Mouse (Mus musculus) retina, embryonic 14.5 days (tissue): Measurements from ENCODE around the gene Thra.
"Not testable (repeated sequence)": the region's sequence is repeated elsewhere in the genome, so short reads cannot be mapped to it uniquely, and the experiment has no call there.

Experiments
- DNase-seq: peaks from one replicate; pipeline ENCODE4 v3.0.0-alpha.2; 2015; ENCODE audit warnings: low spot score

The Thra gene

GRCm38 (mm10) chr11:98717904-98718303 is 22.5 kb upstream of the Thra start:
- DNase-seq: peak; percentile 82

DNA sequence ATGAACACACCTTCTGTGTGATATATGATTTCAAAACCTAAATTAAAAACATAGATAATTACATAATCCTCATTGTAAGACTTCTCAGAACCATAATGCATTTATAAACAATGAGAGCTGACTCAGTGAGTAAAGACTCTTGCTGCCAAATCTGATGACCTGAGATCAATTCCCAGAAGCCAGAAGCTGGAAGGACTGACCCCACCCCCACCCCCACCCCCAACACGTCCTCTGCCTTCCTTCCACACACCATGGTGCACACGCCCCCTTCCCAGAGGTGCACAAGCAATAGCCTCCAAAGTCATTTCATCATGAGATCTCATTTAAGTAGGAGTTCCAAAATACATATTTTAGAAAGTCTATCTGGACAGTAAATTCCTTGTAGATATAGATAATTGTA is 19.7 kb upstream of the Thra start:
- DNase-seq: no peak

GRCm38 (mm10) chr11:98721458-98722226 is 18.8 kb upstream of the Thra start:
- peak; percentile 49 for DNase-seq

GRCm38 (mm10) chr11:98723098-98723497 is 17.3 kb upstream of the Thra start:
- DNase-seq: no peak

DNA sequence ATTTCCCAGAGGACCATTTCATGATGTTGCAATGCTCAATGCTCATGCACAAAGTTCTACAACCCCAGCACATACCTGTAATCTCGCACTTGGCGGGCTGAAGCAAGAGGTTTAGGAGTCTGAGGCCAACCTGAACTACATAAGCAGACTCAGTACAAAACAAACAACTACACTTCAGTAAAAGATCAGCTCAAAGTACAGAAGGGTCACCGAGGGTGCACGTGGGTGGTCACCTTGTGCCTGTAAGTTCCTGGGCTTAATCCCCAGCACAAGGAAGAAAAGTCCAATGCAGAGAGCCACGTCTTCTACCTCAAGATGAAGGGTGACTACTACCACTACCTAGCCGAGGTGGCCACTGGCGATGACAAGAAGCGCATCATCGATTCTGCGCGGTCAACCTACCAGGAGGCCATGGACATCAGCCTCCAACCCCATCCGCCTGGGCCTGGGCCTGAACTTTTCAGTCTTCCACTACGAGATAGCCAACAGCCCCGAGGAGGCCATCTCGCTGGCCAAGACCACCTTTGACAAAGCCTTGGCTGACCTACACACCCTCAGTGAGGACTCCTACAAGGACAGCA is 14.4 kb upstream of the Thra start:
- no peak for DNase-seq

DNA sequence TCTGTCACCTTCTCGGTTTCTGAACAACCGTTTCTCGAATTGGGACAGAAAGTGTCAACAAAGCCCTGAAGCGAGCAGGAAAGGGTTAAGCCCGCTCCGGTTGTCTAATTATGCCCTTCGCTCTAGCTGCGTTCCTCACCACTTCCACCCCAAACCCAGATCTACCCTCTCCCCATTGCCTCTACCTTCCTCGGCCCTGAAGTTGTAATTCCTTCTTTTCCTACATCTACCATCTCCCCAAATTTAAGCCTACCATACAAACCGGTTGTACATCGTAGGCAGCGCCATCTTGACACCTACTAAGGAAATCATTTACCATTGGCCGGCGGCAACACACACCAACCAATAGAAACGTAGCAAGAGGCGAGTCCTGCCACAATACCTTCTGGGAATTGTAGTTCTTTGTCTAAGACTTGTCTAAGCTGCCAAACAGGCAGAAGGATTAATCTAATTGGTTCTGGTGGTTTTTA is 11.3 kb upstream of the Thra start, which contains the start of gene Med24:
Gene Med24 (minus strand): TSS at position 317 of the 470 bp plus-strand sequence.
- DNase-seq: peak; percentile 96

DNA sequence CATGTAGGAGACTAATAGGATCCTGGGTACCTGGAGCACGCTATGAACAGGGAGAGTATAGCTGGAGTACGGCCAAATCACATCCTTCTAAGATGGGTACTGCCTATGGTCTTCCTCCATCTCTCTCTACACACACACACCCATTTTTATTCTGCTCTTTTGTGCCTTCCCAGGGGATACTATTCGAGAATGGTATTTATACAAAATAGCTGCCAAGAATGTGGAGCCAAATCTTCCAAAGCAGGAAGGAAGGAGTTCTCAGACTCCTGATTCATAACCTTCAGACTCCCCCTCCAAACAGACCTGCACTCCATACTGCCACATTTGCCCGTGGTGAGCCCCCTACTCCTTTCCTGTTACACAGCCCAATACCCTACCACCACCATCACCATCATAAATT is 9.7 kb upstream of the Thra start:
- DNase-seq: no peak

- DNase-seq: no peak
These were observed 9.3 kb upstream of the Thra start for GRCm38 (mm10) chr11:98731134-98731533.

GRCm38 (mm10) chr11:98734020-98734419 is 6.4 kb upstream of the Thra start:
- no peak for DNase-seq

DNA sequence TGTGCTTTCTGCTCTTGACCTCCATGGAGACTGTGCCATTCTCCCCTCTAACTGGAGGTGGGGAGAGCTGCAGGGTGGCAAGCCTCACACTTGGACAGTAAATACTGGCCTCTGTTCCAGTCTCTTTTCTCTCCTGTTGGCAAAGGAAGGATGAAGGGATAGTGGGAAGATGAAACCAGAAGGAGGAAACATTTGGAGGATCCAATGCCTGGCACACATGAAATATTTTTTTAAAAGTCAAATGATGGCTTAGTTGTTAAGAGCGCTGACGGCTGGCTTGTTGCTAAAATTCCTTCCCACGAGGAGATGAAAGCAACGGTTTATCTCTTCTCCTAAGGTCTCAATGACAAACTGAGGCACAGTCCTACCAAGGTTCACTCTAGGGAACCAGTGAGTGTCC is 5.3 kb upstream of the Thra start:
- DNase-seq: no peak

- no peak for DNase-seq
These were observed 4.3 kb upstream of the Thra start for GRCm38 (mm10) chr11:98736176-98736575.

DNA sequence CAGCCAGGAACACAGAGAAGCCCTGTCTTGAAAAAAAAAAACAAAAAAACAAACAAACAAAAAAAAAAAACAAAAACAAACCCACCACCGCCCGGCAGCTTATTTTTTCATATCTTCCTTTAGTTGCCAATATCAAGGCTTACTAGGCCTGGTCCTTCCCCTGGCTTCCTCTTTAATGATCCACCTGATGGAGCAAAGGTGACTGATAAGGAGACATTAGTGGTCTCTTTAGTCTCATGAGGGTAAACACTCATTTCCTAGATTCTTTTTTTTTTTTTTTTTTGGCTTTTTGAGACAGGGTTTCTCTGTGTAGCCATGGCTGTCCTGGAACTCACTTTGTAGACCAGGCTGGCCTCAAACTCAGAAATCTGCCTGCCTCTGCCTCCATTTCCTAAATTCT is 3.2 kb upstream of the Thra start:
- not testable (repeated sequence) for DNase-seq

- DNase-seq: no peak
These were observed 2.0 kb upstream of the Thra start for GRCm38 (mm10) chr11:98738428-98738911.

DNA sequence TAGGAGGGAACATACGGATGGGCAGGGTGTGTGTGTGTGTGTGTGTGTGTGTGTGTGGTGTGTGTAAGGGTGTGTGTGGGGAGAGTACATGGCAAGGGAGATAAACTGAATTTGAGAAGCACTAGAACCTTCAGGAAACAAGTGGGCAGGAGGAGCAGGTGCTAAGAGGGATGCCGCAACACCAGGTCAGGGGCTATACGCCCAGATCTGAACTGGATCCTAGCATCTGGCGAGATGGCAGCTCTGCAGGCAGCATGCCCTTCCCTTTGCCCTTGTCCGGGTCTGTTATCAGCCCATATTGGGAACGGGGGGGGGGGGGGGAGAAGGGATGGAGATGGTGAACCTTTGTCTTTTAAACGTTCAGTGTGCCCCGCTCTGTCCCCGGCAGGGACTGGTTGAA is 1.5 kb upstream of the Thra start:
- no peak for DNase-seq

GRCm38 (mm10) chr11:98740026-98740392 is 429 bp upstream of the Thra start:
- peak; percentile 60 for DNase-seq

- no peak for DNase-seq
These were observed 698 bp downstream of the Thra start for GRCm38 (mm10) chr11:98741051-98741620.

GRCm38 (mm10) chr11:98741622-98742396 is 1.4 kb downstream of the Thra start:
- peak; percentile 88 for DNase-seq

DNA sequence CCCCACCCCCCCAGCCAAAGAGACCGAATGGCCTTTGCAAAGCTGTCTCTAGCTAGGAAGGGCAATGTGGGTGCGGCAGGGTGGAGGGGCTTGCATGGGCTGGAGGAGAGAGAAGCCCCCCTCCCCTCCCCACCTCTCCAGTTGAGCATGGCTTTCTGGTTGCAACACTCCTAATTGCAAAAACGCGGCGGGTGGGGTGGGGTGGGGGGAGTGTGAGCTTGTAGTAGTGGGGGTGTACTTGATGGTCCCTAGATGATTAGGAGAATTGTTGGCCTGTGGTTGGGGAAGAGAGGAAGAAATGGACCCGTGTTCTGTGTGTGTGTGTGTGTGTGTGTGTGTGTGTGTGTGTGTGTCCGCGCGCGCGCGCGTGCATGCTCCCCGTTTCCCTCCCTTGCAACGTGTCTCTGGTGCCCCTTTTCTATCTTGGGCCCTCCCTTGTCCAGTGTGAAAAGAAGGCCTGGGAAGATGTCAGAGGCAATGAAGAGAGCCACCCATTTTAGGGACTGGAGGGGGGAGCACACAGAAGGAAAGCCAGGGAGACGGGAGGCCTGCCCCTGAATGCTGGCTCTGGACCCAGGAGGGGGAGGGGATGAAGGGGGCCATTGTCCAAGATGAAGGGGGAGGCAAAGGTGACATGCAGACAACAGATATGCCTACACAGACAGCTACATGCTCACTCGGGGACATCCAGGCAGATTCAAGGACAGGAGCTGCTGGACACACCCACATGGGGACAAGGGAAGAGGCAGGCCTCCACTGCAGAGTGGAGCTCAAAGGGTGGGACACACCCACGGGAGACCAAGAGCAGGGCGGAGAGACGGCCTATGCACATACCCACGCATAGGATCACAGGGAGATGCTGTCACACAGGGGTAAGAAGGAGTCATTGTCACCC is 2.2 kb downstream of the Thra start:
- peak; percentile 41 for DNase-seq

DNA sequence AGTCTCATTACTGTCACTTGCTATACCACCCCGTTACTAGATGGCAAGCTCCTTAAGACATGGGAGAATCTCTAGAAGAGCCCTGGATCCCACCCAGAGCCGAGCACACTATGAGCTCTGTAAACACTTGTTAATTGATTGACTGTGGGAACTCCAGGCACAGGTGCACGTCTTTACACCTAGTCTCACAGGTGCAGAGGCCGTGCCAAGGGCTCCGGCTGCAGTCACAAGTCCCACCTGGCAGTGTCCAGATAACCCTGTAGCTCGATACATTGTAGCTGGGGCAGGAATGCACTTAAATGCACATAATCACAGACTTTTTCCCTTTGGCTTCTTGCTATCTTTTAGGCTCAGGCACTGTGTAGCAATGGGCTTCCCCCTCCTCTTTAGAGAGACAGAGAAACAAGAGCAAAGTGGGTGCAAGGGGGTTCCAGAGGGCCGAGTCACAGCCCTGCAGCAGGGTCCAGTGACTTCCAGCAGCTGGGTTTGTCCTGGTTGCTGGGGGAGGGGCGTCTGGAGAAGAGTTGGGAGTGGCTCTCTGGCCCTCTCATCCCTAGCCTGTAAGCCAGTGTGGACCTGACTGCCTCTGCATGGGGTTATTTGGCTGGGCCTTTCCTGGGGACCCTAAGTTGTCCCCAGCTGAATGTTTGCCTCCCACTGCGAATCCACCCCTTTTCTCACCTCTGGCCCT is 3.4 kb downstream of the Thra start:
- peak; percentile 81 for DNase-seq

GRCm38 (mm10) chr11:98744456-98745019 is 4.1 kb downstream of the Thra start:
- no peak for DNase-seq
